Mouse (Mus musculus) ES-E14 (cell line): ENCODE measurements around the gene Pex11b.

ENCODE experiments used
- CHD2 ChIP-seq: IDR thresholded peaks from 2 replicates; pipeline ENCODE4 v1.6.1; 2014; ENCODE audit warnings: mild to moderate bottlenecking, low read depth, low read length, inconsistent platforms
- MAFK ChIP-seq: IDR thresholded peaks from 2 replicates; pipeline ENCODE4 v1.6.1; 2014; ENCODE audit warnings: mild to moderate bottlenecking, low read depth, low read length, inconsistent platforms; ENCODE audit not compliant: insufficient read depth
- ZNF384 ChIP-seq: IDR thresholded peaks from 2 replicates; pipeline ENCODE4 v1.6.1; 2012; ENCODE audit warnings: low read depth, low read length, inconsistent platforms

DNA sequence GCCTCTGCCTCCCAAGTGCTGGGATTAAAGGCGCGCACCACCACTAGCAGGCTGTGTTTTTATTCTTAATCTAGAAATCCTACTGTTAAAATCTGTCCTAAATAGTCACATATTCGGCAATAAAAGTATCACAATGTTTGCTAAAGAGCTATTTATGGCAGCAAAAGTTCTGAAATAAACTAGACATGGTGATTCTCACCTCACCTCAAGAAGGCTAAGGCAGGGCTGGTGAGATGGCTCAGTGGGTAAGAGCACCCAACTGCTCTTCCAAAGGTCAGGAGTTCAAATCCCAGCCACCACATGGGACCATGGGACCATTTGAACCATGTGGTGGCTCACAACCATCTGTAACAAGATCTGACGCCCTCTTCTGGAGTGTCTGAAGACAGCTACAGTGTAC, 44.5 kb upstream of the Pex11b start:
- TF ChIP-seq MAFK (no peak), CHD2 (no peak), ZNF384 (no peak)
